Mouse (Mus musculus): ENCODE data around the gene Scrg1. TPM values are rescaled to one million over a fixed set of nuclear protein-coding genes. Genes with fewer than 3 reads are reported as not detected.
A peak's percentile ranks its signal among the peaks of the same experiment; 100 is the strongest.
"Not testable (repeated sequence)": the region's sequence is repeated elsewhere in the genome, so short reads cannot be mapped to it uniquely, and the experiment has no call there.

The Scrg1 gene
- polyA plus RNA-seq, 1 experiment, result 0.12 TPM

GRCm38 (mm10) chr8:57510791-57511315 is 55.1 kb downstream of the Scrg1 start:
- no peak for DNase-seq (ENCODE audit: low spot score)

GRCm38 (mm10) chr8:57511316-57512118 is 55.8 kb downstream of the Scrg1 start, which contains the start of gene Hmgb2:
Gene Hmgb2 (plus strand): TSS chr8:57511907.
- peak; percentile 98 for DNase-seq (ENCODE audit: low spot score)

- peak; percentile 35 for DNase-seq (ENCODE audit: low spot score)
These were observed 56.7 kb downstream of the Scrg1 start for GRCm38 (mm10) chr8:57512141-57513056.

GRCm38 (mm10) chr8:57513178-57513661 is 57.5 kb downstream of the Scrg1 start:
- not testable (repeated sequence) for DNase-seq (ENCODE audit: low spot score)

- not testable (repeated sequence) for DNase-seq (ENCODE audit: low spot score)
These were observed 61.0 kb downstream of the Scrg1 start for GRCm38 (mm10) chr8:57516685-57517084.

GRCm38 (mm10) chr8:57517723-57518122 is 62.0 kb downstream of the Scrg1 start:
- DNase-seq (ENCODE audit: low spot score), result no peak

- DNase-seq (ENCODE audit: low spot score), result no peak
These were observed 64.6 kb downstream of the Scrg1 start for GRCm38 (mm10) chr8:57520186-57520786.

Other genes starting within 250 kb of the Scrg1 start
- 32.1 and 34.9 TPM in 2 replicates for gene Hand2, start 134.9 kb upstream of the Scrg1 start, polyA plus RNA-seq (2012; rRNA removed)
- 19.3 and 22.2 TPM in 2 replicates for gene Sap30, start 31.9 kb downstream of the Scrg1 start, polyA plus RNA-seq (2012; rRNA removed)
- 15.4 and 20.4 TPM in 2 replicates for gene Hmgb2, start 56.0 kb downstream of the Scrg1 start, polyA plus RNA-seq (2012; rRNA removed)
- 13.2 and 13.4 TPM in 2 replicates for gene Galnt7, start 197.1 kb downstream of the Scrg1 start, polyA plus RNA-seq (2012; rRNA removed)